Mouse (Mus musculus) cerebellum, postnatal 36 days (tissue): ENCODE measurements around the gene Atp5j2.

Experiments
- DNase-seq, 2 experiments: peaks; one replicate each; pipeline ENCODE4 v3.0.0; 2021 to 2022; ENCODE audit warnings: mixed read lengths in 2 of 2

The Atp5j2 gene

GRCm38 (mm10) chr5:145201321-145201991 is 9.6 kb upstream of the Atp5j2 start, which contains the start of gene Zkscan14:
Gene Zkscan14, minus strand, starts transcription at chr5:145201868.
- peak; percentile 76 for DNase-seq

DNA sequence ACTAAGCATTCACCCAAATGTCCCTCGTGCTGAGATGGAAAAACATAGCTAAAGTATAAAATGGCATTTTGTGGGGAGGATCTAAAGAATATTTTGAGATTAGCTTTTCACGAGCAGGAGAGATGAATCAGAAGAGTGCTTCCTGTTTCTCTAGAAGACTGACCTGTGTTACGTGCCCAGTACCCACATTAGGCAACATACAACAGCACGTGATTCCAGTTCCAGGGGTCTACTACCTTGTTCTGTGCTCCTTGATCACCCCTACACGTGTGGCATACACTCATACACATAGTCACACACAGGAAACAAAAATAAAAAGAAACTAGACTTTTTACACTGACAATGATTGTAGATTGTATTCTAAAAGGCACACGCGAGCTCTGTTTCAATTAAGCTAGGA is 8.5 kb upstream of the Atp5j2 start:
- no peak for DNase-seq

GRCm38 (mm10) chr5:145190875-145191798 is 725 bp downstream of the Atp5j2 start:
- DNase-seq, result peak; percentile 93 to 94

DNA sequence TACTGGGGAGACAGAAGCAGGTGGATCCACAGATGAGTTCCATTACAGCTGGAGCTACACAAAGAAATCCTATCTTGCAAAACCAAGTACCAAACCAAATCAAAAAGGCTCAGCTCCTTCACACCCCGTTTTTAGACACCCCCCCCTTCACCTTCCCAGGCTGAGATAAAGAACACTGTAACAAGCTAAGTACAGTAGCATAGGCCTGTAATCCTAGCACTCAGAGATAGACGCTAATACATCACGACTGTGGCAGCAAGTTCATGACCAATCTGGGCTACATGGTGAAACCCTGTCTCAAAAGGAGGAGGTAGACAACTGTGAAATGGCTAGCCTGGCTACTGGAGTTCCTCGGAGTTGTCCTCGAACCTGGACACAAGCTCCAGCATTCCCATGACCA is 1.5 kb downstream of the Atp5j2 start:
- DNase-seq, result no peak

- no peak for DNase-seq
Measured at GRCm38 (mm10) chr5:145189416-145189815, 2.4 kb downstream of the Atp5j2 start.

DNA sequence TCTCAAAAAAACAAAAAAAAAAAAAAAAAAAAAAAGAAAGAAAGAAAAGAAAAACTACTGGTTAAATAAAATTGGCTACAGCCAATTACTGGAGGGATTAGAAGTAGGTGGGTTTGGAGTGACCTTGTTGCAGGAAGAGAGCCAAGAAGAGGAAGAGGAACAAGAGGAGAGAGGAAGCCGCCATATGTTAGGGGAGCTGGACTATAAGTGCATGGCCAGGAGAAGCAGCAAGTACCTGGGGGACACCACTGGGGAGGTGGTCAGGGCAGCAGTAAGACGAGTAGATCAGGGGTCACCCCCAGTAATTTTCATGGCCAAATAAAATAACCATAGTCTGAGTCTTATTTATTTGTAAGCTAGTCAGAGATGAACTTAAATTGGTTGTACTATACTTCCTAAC is 6.6 kb downstream of the Atp5j2 start:
- no peak for DNase-seq

DNA sequence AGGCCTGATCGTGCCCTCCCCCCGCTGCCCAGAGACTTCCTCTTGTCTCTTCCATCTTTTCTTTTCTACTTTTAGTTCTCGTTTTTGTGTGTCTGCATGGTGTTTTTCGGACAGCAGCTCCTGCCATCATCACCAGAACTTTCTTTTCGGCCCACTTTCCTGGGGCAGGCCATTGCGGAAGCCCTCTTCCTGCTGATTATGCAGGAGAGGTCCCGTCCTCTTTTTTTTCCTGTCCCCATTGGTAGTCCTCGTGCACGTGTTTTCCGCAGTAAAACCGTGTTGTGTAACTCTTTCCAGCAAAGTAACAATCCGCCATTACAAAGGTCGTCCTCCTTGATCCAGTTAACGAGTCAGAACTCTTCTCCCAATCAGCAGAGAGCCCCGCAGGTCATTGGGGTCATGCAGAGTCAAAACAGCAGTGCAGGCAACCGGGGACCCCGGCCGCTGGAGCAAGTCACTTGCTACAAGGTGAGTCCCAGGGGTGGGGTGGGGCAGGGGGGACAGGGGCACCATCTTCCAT is 13.3 kb downstream of the Atp5j2 start:
- no peak for DNase-seq

DNA sequence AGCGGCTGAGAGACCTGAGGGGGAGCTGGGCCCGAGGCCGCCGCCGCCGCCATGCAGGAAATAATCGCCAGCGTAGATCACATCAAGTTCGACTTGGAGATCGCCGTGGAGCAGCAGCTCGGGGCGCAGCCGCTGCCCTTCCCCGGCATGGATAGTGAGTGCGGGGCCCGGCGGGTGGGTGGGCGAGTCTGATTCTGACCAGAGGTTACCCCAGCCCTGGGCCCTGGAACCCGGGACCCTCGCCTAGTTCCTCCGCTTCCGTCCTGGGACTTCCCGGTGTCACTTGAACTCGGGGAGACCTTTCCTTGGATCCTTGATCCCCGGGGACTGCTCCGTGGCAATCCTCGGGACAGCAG is 24.6 kb downstream of the Atp5j2 start:
- DNase-seq, result no peak

- peak; percentile 99 to 100 for DNase-seq
Measured at GRCm38 (mm10) chr5:145166536-145167305, 25.1 kb downstream of the Atp5j2 start, which contains the start of the genes Ptcd1 and Cpsf4. Gene Ptcd1, minus strand, starts transcription at chr5:145167108. Gene Cpsf4, plus strand, starts transcription at chr5:145167213.

DNA sequence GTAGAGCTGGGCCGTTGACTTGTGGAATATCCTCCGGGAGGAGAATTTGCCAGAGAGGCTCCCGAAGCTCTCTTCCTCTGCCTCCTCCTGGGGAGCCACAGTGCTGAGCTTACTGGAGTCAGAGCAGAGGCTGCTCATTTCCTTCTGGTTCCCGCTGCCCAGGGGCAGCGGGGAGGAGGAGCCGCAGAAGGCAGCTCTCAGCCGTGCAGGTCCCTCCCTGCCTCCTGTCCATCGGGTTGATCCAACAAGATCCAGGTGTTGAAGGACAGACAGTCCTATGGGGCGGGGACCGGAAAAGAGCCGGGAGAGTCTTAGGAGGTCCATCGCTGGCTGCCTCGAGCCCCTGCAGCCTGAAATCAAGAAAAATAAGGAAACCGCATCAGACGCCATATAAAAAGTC is 26.7 kb downstream of the Atp5j2 start:
- DNase-seq, result no peak

DNA sequence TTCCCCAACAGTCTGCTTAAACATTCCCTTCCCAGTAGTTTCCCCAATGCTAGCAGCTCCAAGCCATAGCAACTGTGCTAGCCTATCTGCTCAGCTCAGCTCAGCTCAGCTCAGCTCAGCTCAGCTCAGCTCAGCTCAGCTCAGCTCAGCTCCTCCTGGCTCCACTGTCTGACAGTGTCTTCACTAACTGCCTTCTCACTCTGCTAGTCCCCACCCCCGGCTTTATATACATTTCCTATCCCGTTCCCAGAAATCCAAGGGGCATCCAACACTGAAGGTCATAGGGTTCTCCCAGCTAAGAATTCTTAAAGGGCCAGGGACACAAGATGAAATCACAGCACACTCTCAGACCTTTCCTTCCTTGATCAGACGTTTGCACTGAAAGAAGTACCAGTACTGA is 27.2 kb downstream of the Atp5j2 start:
- DNase-seq, result no peak

DNA sequence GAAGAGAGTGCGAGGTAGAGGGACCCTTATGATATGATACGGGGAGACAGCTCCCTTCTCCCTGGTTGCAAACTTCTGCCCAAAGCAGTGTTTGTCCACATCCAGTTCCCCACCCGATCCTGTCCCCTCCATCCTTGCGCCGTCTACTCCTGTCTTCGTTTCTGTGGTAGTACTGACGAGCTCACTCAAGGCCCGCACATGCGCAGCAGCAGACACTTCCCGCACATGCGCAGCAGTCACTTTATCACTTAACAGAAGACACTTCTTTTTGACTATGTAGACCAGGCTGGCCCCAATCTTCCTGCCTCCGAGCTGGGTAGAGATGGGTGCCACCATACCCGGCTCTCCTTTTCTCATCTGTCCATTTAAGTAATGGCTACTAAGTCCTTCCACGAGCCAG is 30.5 kb downstream of the Atp5j2 start:
- no peak for DNase-seq

- DNase-seq, result no peak
Measured at GRCm38 (mm10) chr5:145152690-145153089, 39.2 kb downstream of the Atp5j2 start.

DNA sequence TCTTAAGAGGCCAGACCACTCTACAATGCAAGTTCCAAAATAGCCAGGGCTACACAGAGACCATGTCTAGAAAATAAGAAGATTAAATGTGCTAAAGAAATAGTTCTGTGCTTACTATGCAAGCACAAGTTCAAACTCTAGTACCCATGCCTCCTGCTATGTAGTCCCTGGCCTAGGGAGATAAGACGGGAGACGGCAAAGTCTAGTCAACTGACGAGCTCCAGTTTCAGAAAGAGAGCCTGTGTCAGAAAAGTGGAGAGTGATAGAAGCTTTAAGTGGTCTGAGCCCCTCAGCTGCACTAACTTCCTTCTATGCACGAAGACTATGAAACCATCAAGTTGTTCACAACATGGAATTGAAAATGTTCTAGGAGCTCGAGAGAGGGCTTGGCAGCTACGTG is 42.6 kb downstream of the Atp5j2 start:
- no peak for DNase-seq

DNA sequence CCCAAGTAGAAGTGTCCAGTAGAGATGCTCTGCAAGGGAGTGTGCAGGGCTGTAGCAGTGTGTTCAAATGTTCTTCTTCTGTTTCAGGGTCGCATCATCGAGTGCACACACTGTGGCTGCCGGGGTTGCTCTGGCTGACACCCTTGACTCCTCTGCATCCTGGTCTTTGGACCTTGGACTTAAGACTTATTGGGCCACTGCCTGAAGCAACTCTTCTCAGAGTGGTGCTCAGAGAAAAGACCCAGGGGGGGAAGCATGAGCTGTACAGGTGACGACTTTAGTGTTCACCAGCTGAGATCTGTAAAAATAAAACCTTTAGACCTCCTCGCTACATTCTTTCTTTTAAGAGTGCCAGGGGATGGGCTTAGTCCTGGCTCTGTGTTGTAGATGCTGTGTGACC is 44.1 kb downstream of the Atp5j2 start:
- DNase-seq, result no peak

GRCm38 (mm10) chr5:145140611-145141010 is 51.3 kb downstream of the Atp5j2 start:
- no peak for DNase-seq

- peak; percentile 94 to 98 for DNase-seq
Measured at GRCm38 (mm10) chr5:145139571-145140519, 52.0 kb downstream of the Atp5j2 start, which contains the start of the genes Pdap1 and Bud31. Gene Pdap1, minus strand, starts transcription at chr5:145140238. Gene Bud31, plus strand, starts transcription at chr5:145140362.

GRCm38 (mm10) chr5:145138836-145139235 is 53.0 kb downstream of the Atp5j2 start:
- no peak for DNase-seq
